Mouse (Mus musculus): Measurements from ENCODE around the gene Dst.
A peak's percentile ranks its signal among the peaks of the same experiment; 100 is the strongest.

Dst gene

GRCm38 (mm10) chr1:34128796-34129195 is 220.8 kb downstream of the Dst start:
- no peak for DNase-seq (ENCODE audit: low spot score in 2 of 2)

GRCm38 (mm10) chr1:34129691-34130090 is 221.7 kb downstream of the Dst start:
- no peak for DNase-seq (ENCODE audit: low spot score in 2 of 2)

- DNase-seq (ENCODE audit: low spot score in 2 of 2), result no peak
These were observed 222.8 kb downstream of the Dst start for GRCm38 (mm10) chr1:34130804-34131203.

GRCm38 (mm10) chr1:34132875-34133274 is 224.8 kb downstream of the Dst start:
- DNase-seq (ENCODE audit: low spot score in 2 of 2), result no peak

- no peak for DNase-seq (ENCODE audit: low spot score in 2 of 2)
These were observed 227.5 kb downstream of the Dst start for GRCm38 (mm10) chr1:34135535-34135934.

GRCm38 (mm10) chr1:34139191-34139853 is 231.3 kb downstream of the Dst start:
- no peak for DNase-seq (ENCODE audit: low spot score in 2 of 2)

GRCm38 (mm10) chr1:34139871-34140471 is 231.9 kb downstream of the Dst start:
- DNase-seq (ENCODE audit: low spot score in 2 of 2), result no peak

GRCm38 (mm10) chr1:34140686-34141085 is 232.7 kb downstream of the Dst start:
- no peak for DNase-seq (ENCODE audit: low spot score in 2 of 2)

GRCm38 (mm10) chr1:34142951-34143580 is 235.0 kb downstream of the Dst start:
- DNase-seq (ENCODE audit: low spot score in 2 of 2), result peak in 1 of 2 experiments; percentile 41

GRCm38 (mm10) chr1:34144826-34145225 is 236.8 kb downstream of the Dst start:
- no peak for DNase-seq (ENCODE audit: low spot score in 2 of 2)

- DNase-seq (ENCODE audit: low spot score in 2 of 2), result no peak
These were observed 240.0 kb downstream of the Dst start for GRCm38 (mm10) chr1:34148039-34148438.

- no peak for DNase-seq (ENCODE audit: low spot score in 2 of 2)
These were observed 242.5 kb downstream of the Dst start for GRCm38 (mm10) chr1:34150416-34151093.

GRCm38 (mm10) chr1:34152683-34153082 is 244.7 kb downstream of the Dst start:
- no peak for DNase-seq (ENCODE audit: low spot score in 2 of 2)

GRCm38 (mm10) chr1:34156058-34156457 is 248.0 kb downstream of the Dst start:
- DNase-seq (ENCODE audit: low spot score in 2 of 2), result no peak

- DNase-seq (ENCODE audit: low spot score in 2 of 2), result no peak
These were observed 249.7 kb downstream of the Dst start for GRCm38 (mm10) chr1:34157702-34158101.

- no peak for DNase-seq (ENCODE audit: low spot score in 2 of 2)
These were observed 250.8 kb downstream of the Dst start for GRCm38 (mm10) chr1:34158822-34159221.

GRCm38 (mm10) chr1:34159898-34160297 is 251.9 kb downstream of the Dst start:
- no peak for DNase-seq (ENCODE audit: low spot score in 2 of 2)

- peak; percentile 81 to 85 for DNase-seq (ENCODE audit: low spot score in 2 of 2)
These were observed 256.7 kb downstream of the Dst start for GRCm38 (mm10) chr1:34164616-34165295.

- no peak for DNase-seq (ENCODE audit: low spot score in 2 of 2)
These were observed 257.9 kb downstream of the Dst start for GRCm38 (mm10) chr1:34165926-34166325.

- no peak for DNase-seq (ENCODE audit: low spot score in 2 of 2)
These were observed 259.4 kb downstream of the Dst start for GRCm38 (mm10) chr1:34167151-34168057.

GRCm38 (mm10) chr1:34169086-34169485 is 261.1 kb downstream of the Dst start:
- no peak for DNase-seq (ENCODE audit: low spot score in 2 of 2)

Measured in right cerebral cortex, postnatal 36 days (tissue).